Mouse (Mus musculus) olfactory bulb, adult 2 months (tissue): ENCODE results near the gene Lrfn1.

Source experiments
- CTCF ChIP-seq: fragments of 200-500 bp; IDR thresholded peaks from 2 replicates; pipeline ENCODE4 v1.5.1; 2012; ENCODE audit warnings: low read depth, mild to moderate bottlenecking, low read length, moderate library complexity; ENCODE audit not compliant: insufficient read depth
- POLR2A ChIP-seq: fragments of 200-500 bp; IDR thresholded peaks from 2 replicates; pipeline ENCODE4 v1.6.1; 2012; ENCODE audit warnings: mild to moderate bottlenecking, low read depth, low read length, moderate library complexity; ENCODE audit not compliant: insufficient read depth

DNA sequence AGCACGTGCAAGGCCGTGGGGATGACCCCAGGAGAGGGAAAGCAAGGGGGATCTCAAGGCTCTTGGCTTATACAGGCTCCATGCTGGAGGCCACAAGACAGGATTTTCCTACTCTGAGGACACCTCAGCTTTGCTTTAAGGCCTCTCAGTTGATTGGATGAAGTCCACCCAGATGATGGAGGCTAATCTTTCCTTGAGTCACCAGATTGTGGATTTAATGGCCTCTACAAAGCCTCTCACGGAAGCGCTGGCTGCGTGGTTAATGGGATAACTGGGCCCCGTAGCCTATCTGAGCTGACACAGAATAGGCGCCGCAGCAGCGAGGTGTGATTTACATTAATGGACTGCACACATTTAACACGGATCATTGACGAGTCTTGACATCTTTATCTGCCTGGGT lies 43.6 kb downstream of the Lrfn1 start:
- TF ChIP-seq POLR2A, result no peak
- no peak for TF ChIP-seq CTCF
